Mouse (Mus musculus): Measurements from ENCODE around the gene Fam83e.

- no peak for TF ChIP-seq CTCF (IDR thresholded peaks at IDR 0.05; ENCODE audit: insufficient read depth, low read length)
- peak; percentile 34; the same call in 1 of the 2 replicates for TF ChIP-seq POLR2A (IDR thresholded peaks at IDR 0.05; ENCODE audit: borderline replicate concordance, extremely low read depth, low read depth, low read length)
Measured at GRCm38 (mm10) chr7:45714630-45715089, 6.4 kb upstream of the Fam83e start.
